Mouse (Mus musculus) CD4-positive, CD25-positive, alpha-beta regulatory T cell, adult 2 months (primary cell): ENCODE data around the gene Sema6d.

Experiments used
- DNase-seq: peaks from one replicate; pipeline ENCODE4 v3.0.0-alpha.2; 2012; ENCODE audit warnings: low read depth, low spot score

The Sema6d gene

DNA sequence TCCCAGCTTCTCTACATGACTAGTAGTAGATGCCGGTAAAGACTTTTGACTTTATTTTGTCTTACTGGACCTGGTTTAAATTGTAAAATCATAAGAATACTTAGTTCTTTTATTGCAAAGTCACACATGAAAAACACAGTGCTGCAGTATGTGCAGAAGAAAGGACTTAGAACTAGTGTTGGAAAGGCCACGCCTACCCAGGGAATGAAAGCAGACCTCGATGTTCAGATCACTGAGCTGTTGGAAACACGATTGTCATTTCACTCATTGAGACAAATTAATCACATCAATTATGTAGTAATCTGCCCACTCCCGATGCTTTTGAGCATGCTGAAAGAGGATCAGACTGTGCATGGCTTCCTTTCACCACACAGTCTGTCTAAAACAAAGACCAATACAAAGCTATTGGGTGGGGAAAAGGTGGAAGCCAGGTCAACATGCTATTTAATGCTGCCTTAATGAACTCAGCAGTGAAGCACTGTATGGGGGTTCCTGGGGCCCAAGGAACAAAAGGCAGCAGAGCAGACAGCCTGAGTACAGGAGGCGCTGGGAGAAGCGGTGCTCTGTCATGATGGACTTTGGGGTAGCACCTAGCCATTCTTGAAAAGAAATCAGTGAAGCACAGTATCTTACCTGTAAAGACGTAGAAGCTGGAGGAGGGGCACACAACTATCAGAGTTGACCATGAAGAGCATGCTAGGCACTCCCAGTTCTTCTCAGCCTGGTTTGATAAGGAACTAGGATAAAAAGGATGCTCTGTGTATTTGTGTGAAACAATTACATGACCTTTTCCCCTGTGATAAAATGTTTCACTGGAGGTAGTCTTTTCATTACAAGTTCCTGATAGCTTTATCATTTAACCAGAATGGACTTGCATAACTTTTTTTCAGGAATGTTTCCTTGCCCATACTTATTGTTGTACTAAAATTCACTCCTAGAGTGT is 375.5 kb downstream of the Sema6d start:
- no peak for DNase-seq

- no peak for DNase-seq
Measured at GRCm38 (mm10) chr2:124467429-124467828, 377.7 kb downstream of the Sema6d start.

DNA sequence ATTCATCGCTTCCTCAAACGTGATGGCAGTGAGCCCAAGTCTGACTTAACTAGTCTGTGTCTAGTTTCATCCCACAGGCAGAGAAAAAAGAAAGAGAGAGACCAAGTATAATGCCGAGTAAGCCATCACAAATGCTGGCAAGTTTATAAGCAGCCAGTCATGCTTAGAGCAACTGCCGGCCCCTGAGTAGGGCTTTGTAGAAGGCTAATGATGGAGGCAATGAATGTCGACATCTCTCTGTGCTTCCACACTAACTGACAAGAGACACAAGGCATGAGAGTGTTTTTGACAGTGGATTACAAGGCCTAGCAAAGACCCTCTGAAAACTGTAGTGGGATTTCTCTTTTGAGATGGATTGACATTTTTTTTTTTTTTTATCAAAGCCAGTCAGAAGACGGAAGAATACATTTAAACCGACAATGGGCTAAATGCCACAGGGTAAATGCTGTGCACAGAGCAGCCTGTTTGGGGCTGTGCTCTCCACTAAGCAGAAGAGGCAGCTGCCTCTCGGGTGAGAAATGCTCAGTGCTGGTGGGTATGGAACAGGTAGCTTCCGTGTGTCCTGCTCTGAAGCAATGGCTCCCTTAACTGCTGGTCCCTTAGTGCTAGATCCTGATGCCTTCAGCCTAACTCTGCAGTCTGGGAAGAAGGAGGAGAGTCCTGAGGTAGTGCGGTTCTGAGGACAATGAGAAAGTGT is 380.7 kb downstream of the Sema6d start:
- no peak for DNase-seq

DNA sequence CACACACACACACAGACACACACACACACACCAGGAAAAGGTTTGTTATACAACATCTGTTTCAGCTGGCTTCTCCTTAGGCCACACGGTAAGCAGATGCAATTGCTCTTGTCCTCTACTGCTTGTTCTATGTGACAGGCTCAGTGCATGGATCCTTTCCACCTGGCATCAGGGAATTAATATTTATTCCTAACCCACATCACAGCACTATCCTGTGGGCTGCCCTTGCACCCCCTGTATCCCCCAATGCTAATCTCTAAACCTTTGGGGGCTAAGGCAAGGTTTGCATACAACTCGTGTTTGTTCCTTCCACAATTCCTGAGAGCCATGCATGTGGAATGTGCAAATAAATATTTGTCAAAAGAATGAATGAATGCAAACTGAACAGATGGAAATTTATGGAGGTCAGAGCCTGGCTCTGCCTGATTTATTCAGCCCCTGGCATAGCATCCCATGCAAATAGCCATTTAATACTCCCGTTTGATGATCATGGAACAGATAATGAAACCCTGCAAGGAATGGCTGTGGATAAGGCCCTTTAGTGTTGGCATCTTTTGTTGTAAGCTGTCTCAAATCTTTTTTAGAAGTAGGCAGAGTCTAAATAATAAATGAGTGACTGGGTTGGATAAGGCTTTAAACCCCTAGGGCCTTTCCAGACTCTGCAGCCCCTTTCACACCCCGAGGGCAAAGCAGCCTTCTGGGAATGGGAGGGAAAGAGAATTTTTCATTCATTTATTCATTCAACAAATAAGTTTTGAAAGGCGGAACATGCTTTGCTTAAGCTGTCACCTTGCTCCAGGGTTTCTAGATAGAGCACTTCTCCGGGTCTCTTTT is 383.1 kb downstream of the Sema6d start:
- no peak for DNase-seq

GRCm38 (mm10) chr2:124477904-124478303 is 388.1 kb downstream of the Sema6d start:
- DNase-seq = no peak

DNA sequence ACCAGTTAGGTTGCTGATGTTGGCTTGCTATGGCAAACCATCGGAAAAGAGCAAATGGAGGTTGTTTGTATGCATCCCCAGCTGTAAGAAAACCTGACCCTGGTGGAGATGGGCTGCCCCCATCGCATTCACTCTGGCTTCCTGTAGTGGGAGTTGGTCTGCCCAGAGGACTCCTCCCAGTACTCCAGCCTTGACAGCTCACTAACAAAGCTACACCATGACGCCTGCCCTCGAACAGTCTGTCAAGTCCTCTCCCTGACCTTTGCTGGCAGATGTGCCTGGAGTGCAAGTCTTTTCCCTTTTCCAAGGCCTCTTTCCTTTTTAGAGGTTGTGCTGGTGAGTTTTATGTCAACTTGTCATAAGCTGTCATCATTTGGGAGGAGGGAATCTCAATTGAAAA is 388.8 kb downstream of the Sema6d start:
- DNase-seq = no peak

GRCm38 (mm10) chr2:124485761-124486160 is 396.0 kb downstream of the Sema6d start:
- DNase-seq = no peak

- no peak for DNase-seq
Measured at GRCm38 (mm10) chr2:124490010-124490801, 400.4 kb downstream of the Sema6d start.

GRCm38 (mm10) chr2:124495751-124496150 is 406.0 kb downstream of the Sema6d start:
- DNase-seq = no peak

- DNase-seq = no peak
Measured at GRCm38 (mm10) chr2:124499670-124500069, 409.9 kb downstream of the Sema6d start.

- no peak for DNase-seq
Measured at GRCm38 (mm10) chr2:124505784-124506489, 416.2 kb downstream of the Sema6d start.

DNA sequence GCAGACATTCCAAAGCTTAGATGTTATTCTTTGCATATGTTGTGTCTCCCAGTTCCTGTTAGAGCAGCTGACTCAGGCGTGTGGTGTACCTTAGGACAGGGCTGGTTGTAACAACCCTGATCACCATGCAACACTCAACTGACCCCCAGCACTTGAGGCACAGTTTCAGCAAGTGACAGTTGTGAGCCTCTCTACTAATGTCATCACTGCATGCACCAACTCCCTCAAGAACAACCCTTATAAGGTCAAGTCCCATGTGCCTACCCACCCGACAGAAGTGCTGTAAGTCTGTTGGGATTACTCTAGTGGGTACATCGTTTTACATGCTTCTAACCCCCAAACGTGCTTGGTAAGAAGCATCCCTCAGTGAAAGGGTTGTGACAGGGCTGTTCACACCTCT is 418.0 kb downstream of the Sema6d start:
- no peak for DNase-seq

- no peak for DNase-seq
Measured at GRCm38 (mm10) chr2:124509479-124509878, 419.7 kb downstream of the Sema6d start.

GRCm38 (mm10) chr2:124511826-124512225 is 422.1 kb downstream of the Sema6d start:
- no peak for DNase-seq

DNA sequence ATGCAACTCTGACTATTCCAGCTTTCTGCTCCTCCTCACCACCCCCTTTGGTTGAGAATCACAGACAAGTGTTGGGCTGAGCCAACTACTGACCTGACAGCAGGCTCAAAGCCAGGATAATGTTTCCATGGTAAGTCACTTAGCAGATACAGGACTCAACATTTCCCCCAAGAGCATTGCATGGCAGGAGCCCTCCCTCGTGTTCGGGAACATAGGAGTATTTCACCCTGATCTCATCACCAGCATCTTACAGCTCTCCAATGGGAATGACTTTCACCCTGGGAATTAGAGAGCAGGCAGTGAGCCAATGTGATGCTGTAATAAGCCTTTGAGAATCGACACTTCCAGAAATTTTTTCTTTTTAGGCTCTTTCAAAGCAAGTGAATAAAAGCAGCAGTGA is 432.7 kb downstream of the Sema6d start:
- no peak for DNase-seq

GRCm38 (mm10) chr2:124523667-124524066 is 433.9 kb downstream of the Sema6d start:
- DNase-seq = no peak

- DNase-seq = no peak
Measured at GRCm38 (mm10) chr2:124524167-124524566, 434.4 kb downstream of the Sema6d start.

GRCm38 (mm10) chr2:124527641-124528040 is 437.9 kb downstream of the Sema6d start:
- no peak for DNase-seq

DNA sequence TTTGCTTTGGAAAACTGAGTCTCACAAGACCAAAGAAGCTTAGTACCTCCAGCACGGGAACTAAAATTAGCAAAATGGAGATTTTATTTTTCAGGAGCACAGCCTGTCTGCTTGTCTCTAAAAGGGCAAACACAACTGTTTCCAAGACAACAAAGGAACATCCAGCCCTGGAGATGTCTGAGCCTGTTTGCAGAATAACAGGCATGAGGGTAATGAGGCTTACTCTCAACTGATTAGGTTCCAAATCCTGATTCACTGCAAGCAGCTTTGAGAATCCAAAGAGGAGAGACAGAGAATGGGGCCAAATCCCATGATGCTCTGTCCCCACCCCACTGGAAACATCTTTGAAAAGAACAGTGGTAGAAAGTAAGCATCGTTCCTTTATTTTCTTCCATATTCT is 440.7 kb downstream of the Sema6d start:
- no peak for DNase-seq

- DNase-seq = no peak
Measured at GRCm38 (mm10) chr2:124531062-124531461, 441.3 kb downstream of the Sema6d start.
